Mouse (Mus musculus) MEL (cell line): ENCODE results near the gene E130208F15Rik. TPM values are rescaled to one million over a fixed set of nuclear protein-coding genes. Genes with fewer than 3 reads are reported as not detected.

ENCODE experiments used
- DNase-seq: peaks from one replicate; pipeline ENCODE4 v3.0.0; 2011; ENCODE audit warnings: low read depth, low spot score
- H3K27ac ChIP-seq: 2 replicates; pipeline ENCODE4 v1.5.1; 2012; ENCODE audit warnings: low read depth, mild to moderate bottlenecking, control low read depth, low read length, moderate library complexity; ENCODE audit not compliant: control insufficient read depth
- H3K27me3 ChIP-seq, 2 experiments: fragments of 150-350 bp in 1 of 2; sonication (generic) in 1 of 2; 2 replicates each; pipeline ENCODE4 v1.6.1; 2012; ENCODE audit warnings: low read length in 2 of 2, mild to moderate bottlenecking in 2 of 2, improper control_type of control experiment in 1 of 2, moderate library complexity in 1 of 2; ENCODE audit not compliant: insufficient read depth in 2 of 2, control insufficient read depth in 1 of 2
- H3K36me3 ChIP-seq, 2 experiments: 2 replicates each; pipeline ENCODE4 v1.6.1; 2012 to 2014; ENCODE audit warnings: low read length in 2 of 2, improper control_type of control experiment in 1 of 2, inconsistent platforms in 1 of 2, mild to moderate bottlenecking in 1 of 2; ENCODE audit not compliant: insufficient read depth in 2 of 2, control insufficient read depth in 1 of 2
- H3K4me1 ChIP-seq, 2 experiments: fragments of 150-350 bp in 1 of 2; sonication (generic) in 1 of 2; 2 replicates each; pipeline ENCODE4 v1.6.1; 2012; ENCODE audit warnings: low read length in 2 of 2, improper control_type of control experiment in 1 of 2, mild to moderate bottlenecking in 1 of 2; ENCODE audit not compliant: insufficient read depth in 2 of 2, control insufficient read depth in 1 of 2
- H3K4me3 ChIP-seq, 2 experiments: fragments of 150-350 bp in 1 of 2; sonication (generic) in 1 of 2; 2 replicates each; pipeline ENCODE4 v1.5.1; 2012; ENCODE audit warnings: low read depth in 2 of 2, low read length in 2 of 2, mild to moderate bottlenecking in 2 of 2, moderate library complexity in 2 of 2, control low read depth in 1 of 2, improper control_type of control experiment in 1 of 2; ENCODE audit not compliant: control insufficient read depth in 1 of 2, insufficient read depth in 1 of 2
- H3K79me2 ChIP-seq: 2 replicates; pipeline ENCODE4 v1.6.1; 2012; ENCODE audit warnings: mild to moderate bottlenecking, low read length, moderate library complexity; ENCODE audit not compliant: control insufficient read depth, poor library complexity, insufficient read depth
- H3K9ac ChIP-seq: 2 replicates; pipeline ENCODE4 v1.6.1; 2012; ENCODE audit warnings: low read depth, mild to moderate bottlenecking, control low read depth, low read length, moderate library complexity; ENCODE audit not compliant: control insufficient read depth, poor library complexity, severe bottlenecking
- H3K9me3 ChIP-seq: fragments of 150-350 bp; sonication (generic); replicated peaks from 2 replicates; pipeline ENCODE4 v1.6.1; 2012; ENCODE audit warnings: mild to moderate bottlenecking, low read length, improper control_type of control experiment, moderate library complexity; ENCODE audit not compliant: insufficient read depth
- BHLHE40 ChIP-seq: IDR thresholded peaks from 2 replicates; pipeline ENCODE4 v1.6.1; 2012; ENCODE audit warnings: low read depth, mild to moderate bottlenecking, inconsistent platforms, low read length, improper control_type of control experiment, borderline replicate concordance
- CHD2 ChIP-seq: IDR thresholded peaks from 2 replicates; pipeline ENCODE4 v1.6.1; 2011; ENCODE audit warnings: low read length, improper control_type of control experiment
- CTCF ChIP-seq, 3 experiments: IDR thresholded peaks in 2 of 3; conservative IDR thresholded peaks in 1 of 3; 2 replicates each; pipeline ENCODE4 v1.5.1; 2011 to 2012; ENCODE audit warnings: low read length in 3 of 3, low read depth in 2 of 3, mild to moderate bottlenecking in 2 of 3, improper control_type of control experiment in 1 of 3, inconsistent platforms in 1 of 3, mixed read lengths in 1 of 3, moderate library complexity in 1 of 3; ENCODE audit not compliant: control insufficient read depth in 1 of 3, insufficient read depth in 1 of 3, poor library complexity in 1 of 3, severe bottlenecking in 1 of 3
- ELF1 ChIP-seq: IDR thresholded peaks from 2 replicates; pipeline ENCODE4 v1.6.1; 2014; ENCODE audit warnings: low read depth, mild to moderate bottlenecking, inconsistent platforms, low read length, improper control_type of control experiment, moderate library complexity
- ETS1 ChIP-seq: IDR thresholded peaks from 2 replicates; pipeline ENCODE4 v1.6.1; 2012; ENCODE audit warnings: low read depth, mild to moderate bottlenecking, inconsistent platforms, low read length, improper control_type of control experiment, moderate library complexity
- GABPA ChIP-seq: IDR thresholded peaks from 2 replicates; pipeline ENCODE4 v1.6.1; 2012; ENCODE audit warnings: low read depth, mild to moderate bottlenecking, inconsistent platforms, low read length, improper control_type of control experiment, moderate library complexity
- GATA1 ChIP-seq: IDR thresholded peaks from 2 replicates; pipeline ENCODE4 v1.6.1; 2011; ENCODE audit warnings: low read depth, low read length, improper control_type of control experiment
- HCFC1 ChIP-seq: IDR thresholded peaks from 2 replicates; pipeline ENCODE4 v1.6.1; 2012; ENCODE audit warnings: low read depth, mild to moderate bottlenecking, inconsistent platforms, low read length, improper control_type of control experiment, moderate library complexity
- JUND ChIP-seq: IDR thresholded peaks from 2 replicates; pipeline ENCODE4 v1.6.1; 2011; ENCODE audit warnings: low read depth, mild to moderate bottlenecking, improper control_type of control experiment, low read length
- KAT2A ChIP-seq: conservative IDR thresholded peaks from 2 replicates; pipeline ENCODE4 v1.6.1; 2012; ENCODE audit warnings: low read depth, low read length, improper control_type of control experiment, inconsistent platforms
- MAFK ChIP-seq: IDR thresholded peaks from 2 replicates; pipeline ENCODE4 v1.6.1; 2011; ENCODE audit warnings: low read depth, mild to moderate bottlenecking, low read length, improper control_type of control experiment, borderline replicate concordance
- MAX ChIP-seq: IDR thresholded peaks from 2 replicates; pipeline ENCODE4 v1.6.1; 2011; ENCODE audit warnings: low read length, improper control_type of control experiment
- MEF2A ChIP-seq: IDR thresholded peaks from 2 replicates; pipeline ENCODE4 v1.6.1; 2014; ENCODE audit warnings: low read depth, mild to moderate bottlenecking, inconsistent platforms, low read length, improper control_type of control experiment; ENCODE audit not compliant: poor library complexity, insufficient replicate concordance, severe bottlenecking; ENCODE audit errors: extremely low read depth
- MXI1 ChIP-seq: IDR thresholded peaks from 2 replicates; pipeline ENCODE4 v1.6.1; 2011; ENCODE audit warnings: mild to moderate bottlenecking, low read depth, low read length, improper control_type of control experiment
- MYC ChIP-seq: IDR thresholded peaks from 2 replicates; pipeline ENCODE4 v1.6.1; 2011; ENCODE audit warnings: low read depth, mild to moderate bottlenecking, low read length, improper control_type of control experiment, moderate library complexity
- NELFE ChIP-seq: IDR thresholded peaks from 2 replicates; pipeline ENCODE4 v1.6.1; 2011; ENCODE audit warnings: low read depth, low read length, improper control_type of control experiment
- NRF1 ChIP-seq: IDR thresholded peaks from 2 replicates; pipeline ENCODE4 v1.6.1; 2014; ENCODE audit warnings: low read depth, mild to moderate bottlenecking, inconsistent platforms, low read length, improper control_type of control experiment, moderate library complexity; ENCODE audit not compliant: poor library complexity, insufficient read depth, severe bottlenecking
- POLR2AphosphoS2 ChIP-seq: IDR thresholded peaks from 2 replicates; pipeline ENCODE4 v1.6.1; 2011; ENCODE audit warnings: low read length, improper control_type of control experiment
- POLR2AphosphoS5 ChIP-seq: IDR thresholded peaks from 2 replicates; pipeline ENCODE4 v1.6.1; 2012; ENCODE audit warnings: low read depth, borderline replicate concordance, mild to moderate bottlenecking, inconsistent platforms, low read length, moderate library complexity, mixed read lengths
- RAD21 ChIP-seq: IDR thresholded peaks from 2 replicates; pipeline ENCODE4 v1.6.1; 2011; ENCODE audit warnings: mild to moderate bottlenecking, low read depth, low read length, improper control_type of control experiment
- RCOR1 ChIP-seq: IDR thresholded peaks from 2 replicates; pipeline ENCODE4 v1.6.1; 2012; ENCODE audit warnings: low read depth, mild to moderate bottlenecking, inconsistent platforms, low read length, improper control_type of control experiment
- SMC3 ChIP-seq: IDR thresholded peaks from 2 replicates; pipeline ENCODE4 v1.6.1; 2011; ENCODE audit warnings: low read depth, low read length, improper control_type of control experiment
- TAL1 ChIP-seq: IDR thresholded peaks from 2 replicates; pipeline ENCODE4 v1.6.1; 2012; ENCODE audit warnings: mild to moderate bottlenecking, inconsistent platforms, low read length, moderate library complexity, mixed read lengths
- TCF12 ChIP-seq: IDR thresholded peaks from 2 replicates; pipeline ENCODE4 v1.6.1; 2014; ENCODE audit warnings: low read depth, mild to moderate bottlenecking, inconsistent platforms, low read length, improper control_type of control experiment, moderate library complexity
- USF1 ChIP-seq: IDR thresholded peaks from 2 replicates; pipeline ENCODE4 v1.6.1; 2014; ENCODE audit warnings: low read depth, mild to moderate bottlenecking, inconsistent platforms, low read length, improper control_type of control experiment, moderate library complexity
- ZC3H11A ChIP-seq: IDR thresholded peaks from 2 replicates; pipeline ENCODE4 v1.6.1; 2012; ENCODE audit warnings: low read depth, mild to moderate bottlenecking, inconsistent platforms, low read length, improper control_type of control experiment
- ZMIZ1 ChIP-seq: IDR thresholded peaks from 2 replicates; pipeline ENCODE4 v1.6.1; 2012; ENCODE audit warnings: low read depth, mild to moderate bottlenecking, inconsistent platforms, low read length, improper control_type of control experiment, moderate library complexity
- polyA plus RNA-seq, 2 experiments: library from polyadenylated mRNA; stranded (reverse) in 1 of 2; unstranded in 1 of 2; fragments of >175 nt in 1 of 2; fragments of >200 nt in 1 of 2; gene quantifications; 2 replicates each; pipeline versions ENCODE4 v1.2.1 to v1.2.4; 2012; ENCODE audit warnings: low replicate concordance in 2 of 2, low read depth in 1 of 2; ENCODE audit not compliant: insufficient read length in 2 of 2, insufficient read depth in 1 of 2, missing spikeins in 1 of 2
- total RNA-seq: library from RNA; depleted of rRNA; stranded (reverse); fragments of 300-350 nt; gene quantifications from 2 replicates; pipeline ENCODE4 v1.2.3, GENCODE M21; 2012

E130208F15Rik gene
- total and polyA plus RNA-seq, 3 experiments = 0.96 to 3.2 TPM; not detected in 1

DNA sequence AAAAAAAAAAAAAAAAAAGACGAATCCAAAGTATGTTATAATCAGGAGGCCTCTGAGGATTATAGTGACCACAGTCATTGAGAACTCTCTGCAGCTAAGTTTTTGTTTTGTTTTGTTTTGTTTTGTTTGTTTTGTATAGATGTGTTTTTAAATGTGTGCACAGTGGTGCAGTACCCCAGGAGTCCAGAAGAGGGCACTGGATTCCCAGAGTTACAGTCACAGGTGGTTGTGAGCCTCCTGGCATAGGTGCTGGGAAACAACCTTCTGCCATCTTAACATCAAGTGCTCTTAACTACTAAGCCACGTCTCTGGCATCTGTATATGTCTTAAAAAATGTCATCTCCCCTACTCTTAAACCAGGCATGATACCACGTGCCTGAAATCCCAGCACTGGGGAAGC, 20.6 kb upstream of the E130208F15Rik start:
- H3K4me1 ChIP-seq = peaks cover 0 to 4% of the 10 kb centered on the region in 2 experiments; a peak in 1 of 4 replicates
- H3K36me3 ChIP-seq = no peaks in the 10 kb centered on the region
- no peak overlapping the region for H3K27ac ChIP-seq
- peak; percentile 73 for DNase-seq
- TF ChIP-seq CTCF (IDR thresholded peaks at IDR 0.05 in 2 of 3, conservative IDR thresholded peaks at IDR 0.05 in 1 of 3; ENCODE audit: control insufficient read depth in 1 of 3, insufficient read depth in 1 of 3, low read depth in 2 of 3, low read length in 3 of 3, poor library complexity in 1 of 3, severe bottlenecking in 1 of 3) (peak; percentile 49 to 76 (median 58)), SMC3 (no peak; the same call in 1 of the 2 replicates), RCOR1 (no peak), RAD21 (peak; percentile 33; the same call in 1 of the 2 replicates)
- H3K79me2 ChIP-seq = no peaks in the 10 kb centered on the region
- 0 out of 4 replicates have a peak, but pooled peaks cover 0 to 2% of the 10 kb centered on the region in 2 experiments for H3K27me3 ChIP-seq
- no peak overlapping the region for H3K4me3 ChIP-seq
- no peak overlapping the region for H3K9ac ChIP-seq
- H3K9me3 ChIP-seq = no peaks in the 10 kb centered on the region

- Histone ChIP-seq H3K9me3 (no peaks in the 10 kb centered on the region), H3K4me1 (peaks cover 0 to 13% of the 10 kb centered on the region in 2 experiments; a peak in 3 of 4 replicates), H3K9ac (no peak overlapping the region), H3K79me2 (no peaks in the 10 kb centered on the region; the same call in 1 of the 2 replicates), H3K27ac (no peak overlapping the region), H3K27me3 (no peaks in the 10 kb centered on the region), H3K4me3 (no peak overlapping the region), H3K36me3 (no peaks in the 10 kb centered on the region)
- no peak for TF ChIP-seq CHD2
- TF ChIP-seq MYC = no peak
- no peak for TF ChIP-seq ZC3H11A
- TF ChIP-seq JUND = no peak
- no peak for TF ChIP-seq NELFE
- TF ChIP-seq ETS1 = no peak
- no peak for TF ChIP-seq ZMIZ1
- TF ChIP-seq GABPA = no peak
- peak; percentile 34 to 61 (median 50) for TF ChIP-seq CTCF (IDR thresholded peaks at IDR 0.05 in 2 of 3, conservative IDR thresholded peaks at IDR 0.05 in 1 of 3; ENCODE audit: control insufficient read depth in 1 of 3, insufficient read depth in 1 of 3, low read depth in 2 of 3, low read length in 3 of 3, poor library complexity in 1 of 3, severe bottlenecking in 1 of 3)
- no peak for TF ChIP-seq GATA1
- TF ChIP-seq POLR2AphosphoS5 = no peak
- no peak for TF ChIP-seq POLR2AphosphoS2
- no peak for TF ChIP-seq MEF2A
- TF ChIP-seq USF1 = no peak
- TF ChIP-seq SMC3 = peak; percentile 41; the same call in 1 of the 2 replicates
- no peak for TF ChIP-seq TAL1
- no peak for TF ChIP-seq ELF1
- no peak for TF ChIP-seq MAFK
- no peak for TF ChIP-seq TCF12
- no peak for TF ChIP-seq BHLHE40
- no peak for TF ChIP-seq HCFC1
- TF ChIP-seq RAD21 = peak; percentile 43
- no peak for TF ChIP-seq MXI1
- TF ChIP-seq MAX = no peak
- TF ChIP-seq KAT2A = no peak
- no peak for TF ChIP-seq NRF1
- DNase-seq = peak; percentile 46
Observed at GRCm38 (mm10) chr7:30306083-30306779, 15.3 kb upstream of the E130208F15Rik start.
